Mouse (Mus musculus) cerebellum, adult 2 months (tissue): Measurements from ENCODE around the gene Neu1. TPM values are rescaled to one million over a fixed set of nuclear protein-coding genes. Genes with fewer than 3 reads are reported as not detected.

ENCODE experiments used
- DNase-seq, 2 experiments: peaks; one replicate each; pipeline ENCODE4 v3.0.0; 2021
- H3K27ac ChIP-seq: fragments of 200-500 bp; 2 replicates; pipeline ENCODE4 v1.5.1; 2012; ENCODE audit warnings: low read length, control low read depth, inconsistent platforms; ENCODE audit not compliant: insufficient read depth
- H3K27me3 ChIP-seq: fragments of 200-500 bp; 2 replicates; pipeline ENCODE4 v1.6.1; 2012; ENCODE audit warnings: inconsistent platforms, mild to moderate bottlenecking, low read length, moderate library complexity; ENCODE audit not compliant: control insufficient read depth, insufficient read depth
- H3K4me1 ChIP-seq: fragments of 200-500 bp; 2 replicates; pipeline ENCODE4 v1.6.1; 2011; ENCODE audit warnings: low read length; ENCODE audit not compliant: control insufficient read depth, insufficient read depth
- H3K4me3 ChIP-seq: fragments of 200-500 bp; replicated peaks from 2 replicates; pipeline ENCODE3; 2011; ENCODE audit warnings: mild to moderate bottlenecking, low read depth, low read length, control low read depth; ENCODE audit not compliant: insufficient read depth
- CTCF ChIP-seq: fragments of 200-500 bp; IDR thresholded peaks from 2 replicates; pipeline ENCODE4 v1.5.1; 2011; ENCODE audit warnings: low read depth, mild to moderate bottlenecking, control low read depth, low read length, moderate library complexity, borderline replicate concordance; ENCODE audit not compliant: insufficient read depth
- POLR2A ChIP-seq: fragments of 200-500 bp; IDR thresholded peaks from 2 replicates; pipeline ENCODE4 v1.6.1; 2011; ENCODE audit warnings: low read length, control low read depth, borderline replicate concordance; ENCODE audit not compliant: insufficient read depth
- WGBS: fragments of 180-500 bp; shearing (Covaris S2); methylation state at CpG from one replicate; pipeline ENCODE4 v1.1.7; 2018; 5-methylcytosine and 5-hydroxymethylcytosine counted together
- polyA plus RNA-seq: library from polyadenylated mRNA; depleted of rRNA; stranded (reverse); fragments of >200 nt; gene quantifications from 2 replicates; pipeline ENCODE4 v1.2.3, GENCODE M21; 2012

Gene Neu1
- polyA plus RNA-seq, 1 experiment, result 58.7 TPM

DNA sequence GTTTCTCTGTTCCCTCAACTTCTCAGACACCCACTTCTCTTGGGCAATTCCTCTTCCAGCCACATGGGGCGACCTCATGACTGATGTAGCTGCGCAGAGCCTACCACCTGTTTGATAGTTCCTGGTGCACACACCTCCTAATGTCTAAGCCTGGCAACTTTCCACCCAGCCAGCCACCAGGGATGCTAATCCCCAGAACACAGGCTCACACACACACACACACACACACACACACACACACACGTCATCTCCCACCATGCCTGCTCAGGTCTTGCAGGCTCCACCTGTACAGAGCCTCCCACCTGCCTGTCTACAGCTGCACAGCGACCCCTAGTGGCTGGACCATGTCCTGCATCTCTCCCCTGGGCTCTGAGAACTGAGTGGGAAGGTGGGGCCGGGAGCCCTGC, 19.1 kb upstream of the Neu1 start:
- peak; percentile 85 for TF ChIP-seq CTCF
- no peak for TF ChIP-seq POLR2A
- Histone ChIP-seq H3K4me1 (0 out of 2 replicates have a peak, but pooled peaks cover 4% of the 10 kb centered on the region), H3K27ac (no peak overlapping the region), H3K4me3 (no peak overlapping the region), H3K27me3 (no peaks in the 10 kb centered on the region)
- WGBS, result 33% methylated on average over 5 of the region's 5 CpGs
- peak; percentile 54 to 75 for DNase-seq

DNA sequence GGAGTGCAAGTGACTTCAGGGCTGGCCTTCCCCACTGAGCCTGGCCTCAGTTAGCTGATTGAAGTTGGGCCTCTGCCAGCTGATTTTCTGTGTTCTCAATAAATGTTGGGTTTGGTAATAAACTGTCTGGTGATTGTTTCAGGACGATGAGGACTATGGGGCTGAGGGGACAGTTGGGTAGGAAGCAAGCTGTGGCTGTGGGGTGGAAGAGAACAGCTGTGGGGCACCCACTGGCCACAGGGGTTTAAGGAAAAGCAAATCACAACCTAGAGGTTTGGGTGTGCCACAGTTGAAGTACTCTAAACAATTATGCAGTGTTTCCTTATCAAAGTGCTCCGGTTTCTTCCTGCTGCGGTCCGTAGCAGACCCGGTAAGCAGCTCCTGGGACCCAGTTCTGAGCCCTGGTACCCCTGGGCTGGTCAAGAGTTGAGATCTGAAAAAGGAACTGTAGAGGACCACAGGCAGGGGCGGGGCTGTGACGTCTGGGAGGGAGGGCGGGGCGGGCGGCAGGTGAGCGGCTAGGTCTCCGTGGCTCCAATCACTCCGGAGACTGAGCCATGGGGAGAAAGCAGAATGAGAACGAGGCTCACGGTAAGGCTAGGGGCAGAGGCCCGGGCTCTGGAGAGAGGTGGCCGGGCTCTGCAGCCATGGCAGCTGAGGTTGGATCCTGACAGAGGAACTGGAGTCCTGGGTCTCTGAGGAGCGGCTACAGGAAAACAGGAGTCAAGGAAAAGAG, 17.0 kb upstream of the Neu1 start, which contains the start of gene Slc44a4:
Slc44a4 (plus strand) TSS at position 537 of the 736 bp plus-strand sequence.
- H3K27ac ChIP-seq, result no peak within 1 kb of the TSS
- DNase-seq, result no peak
- H3K4me3 ChIP-seq, result no peak within 1 kb of the TSS
- TF ChIP-seq CTCF (no peak), POLR2A (no peak)
- H3K4me1 ChIP-seq, result 0 out of 2 replicates have a peak, but pooled peaks cover 4% of the 10 kb centered on the region
- H3K27me3 ChIP-seq, result no peaks in the 10 kb centered on the region
- 42% methylated on average over 18 of the region's 18 CpGs for WGBS

DNA sequence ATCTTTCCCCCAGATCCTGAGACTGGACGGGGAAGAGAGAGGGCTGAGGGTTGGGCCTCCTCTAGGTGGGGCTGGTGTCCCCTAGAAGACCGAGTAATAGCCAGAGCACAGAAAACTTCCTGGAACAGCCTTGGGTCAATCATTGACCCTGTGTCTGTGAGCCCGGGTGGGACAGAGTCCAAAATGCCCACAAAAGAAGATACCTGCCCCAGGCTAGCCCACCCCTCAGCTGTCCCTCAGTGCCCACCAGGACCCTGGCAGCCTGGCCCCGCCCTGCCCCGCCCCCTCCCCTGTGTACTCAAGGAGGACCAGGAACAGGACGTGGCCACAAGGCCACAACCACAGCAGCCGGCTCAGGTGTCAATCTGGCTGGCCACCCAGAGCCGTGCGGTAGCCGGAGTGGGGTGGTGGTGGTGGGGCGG, 15.6 kb upstream of the Neu1 start:
- WGBS, result 29% methylated on average over 11 of the region's 11 CpGs
- H3K27me3 ChIP-seq, result no peaks in the 10 kb centered on the region
- DNase-seq, result no peak
- TF ChIP-seq CTCF, result peak; percentile 4; the same call in 1 of the 2 replicates
- no peak for TF ChIP-seq POLR2A
- H3K4me3 ChIP-seq, result no peak overlapping the region
- H3K4me1 ChIP-seq, result 0 out of 2 replicates have a peak, but pooled peaks cover 4% of the 10 kb centered on the region
- H3K27ac ChIP-seq, result no peak overlapping the region

DNA sequence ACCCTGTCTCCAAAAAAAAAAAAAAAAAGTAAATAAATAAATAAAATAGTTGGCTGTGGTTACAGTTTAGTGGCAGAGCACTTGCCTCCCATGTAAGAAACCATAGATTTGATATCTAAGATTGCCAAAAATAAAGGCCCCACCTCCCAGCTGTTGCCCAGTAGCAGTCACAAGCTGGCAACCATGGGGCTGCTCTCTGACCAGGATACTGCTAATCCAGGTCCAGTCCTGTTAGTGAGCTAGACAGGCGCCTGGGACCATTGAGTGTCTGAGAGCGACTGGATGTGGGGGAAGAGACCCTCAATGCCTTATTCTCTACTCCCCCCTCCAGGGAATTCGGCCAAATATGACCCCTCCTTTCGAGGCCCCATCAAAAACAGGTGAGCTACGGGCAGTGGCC, 14.7 kb upstream of the Neu1 start:
- no peak for TF ChIP-seq CTCF
- H3K4me1 ChIP-seq, result no peaks in the 10 kb centered on the region
- no peak overlapping the region for H3K4me3 ChIP-seq
- 78% methylated on average over 5 of the region's 5 CpGs for WGBS
- no peak for DNase-seq
- H3K27ac ChIP-seq, result no peak overlapping the region
- H3K27me3 ChIP-seq, result no peaks in the 10 kb centered on the region

DNA sequence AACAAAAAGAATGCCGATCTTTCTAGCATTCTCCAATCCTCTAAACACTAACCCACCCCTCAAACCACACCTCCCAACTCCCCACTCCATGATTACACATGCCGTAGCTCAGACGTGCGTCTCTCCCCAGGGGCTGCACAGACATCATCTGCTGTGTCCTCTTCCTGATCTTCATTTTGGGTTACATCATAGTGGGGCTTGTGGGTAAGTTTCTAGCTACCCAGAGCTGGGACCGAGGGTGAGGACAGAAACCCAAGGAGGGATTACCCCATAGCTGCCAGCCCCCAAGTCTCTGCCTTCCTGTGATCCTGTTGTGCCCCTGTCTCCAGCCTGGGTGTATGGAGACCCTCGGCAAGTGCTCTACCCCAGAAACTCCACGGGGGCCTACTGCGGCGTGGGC, 13.9 kb upstream of the Neu1 start:
- H3K4me3 ChIP-seq, result no peak overlapping the region
- no peak for DNase-seq
- TF ChIP-seq POLR2A (no peak), CTCF (no peak)
- no peaks in the 10 kb centered on the region for H3K27me3 ChIP-seq
- 67% methylated on average over 9 of the region's 9 CpGs for WGBS
- no peaks in the 10 kb centered on the region for H3K4me1 ChIP-seq
- no peak overlapping the region for H3K27ac ChIP-seq

DNA sequence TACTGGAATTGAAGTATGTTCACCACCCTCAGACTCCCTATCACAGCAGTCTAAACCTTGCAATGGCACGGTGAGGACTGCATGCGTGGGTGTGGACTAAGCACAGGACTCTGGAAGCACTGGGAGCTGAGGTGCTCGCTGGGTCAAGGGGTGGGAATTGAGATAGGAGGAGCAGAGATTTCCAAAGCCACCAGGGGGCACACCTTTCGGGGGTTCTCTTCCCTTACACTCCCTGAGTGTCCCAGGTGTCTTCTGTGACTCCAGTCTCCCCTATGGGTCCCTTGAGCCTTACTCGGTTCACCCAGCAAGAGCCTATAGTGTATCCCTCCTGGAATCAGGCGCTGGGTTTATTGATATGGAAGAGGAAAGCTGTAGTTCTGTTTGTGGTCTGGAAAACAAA, 8.1 kb upstream of the Neu1 start:
- Histone ChIP-seq H3K4me3 (no peak overlapping the region), H3K27me3 (no peaks in the 10 kb centered on the region), H3K4me1 (no peaks in the 10 kb centered on the region), H3K27ac (no peak overlapping the region)
- DNase-seq, result no peak
- 47% methylated on average over 6 of the region's 6 CpGs for WGBS
- TF ChIP-seq POLR2A (no peak), CTCF (no peak)

DNA sequence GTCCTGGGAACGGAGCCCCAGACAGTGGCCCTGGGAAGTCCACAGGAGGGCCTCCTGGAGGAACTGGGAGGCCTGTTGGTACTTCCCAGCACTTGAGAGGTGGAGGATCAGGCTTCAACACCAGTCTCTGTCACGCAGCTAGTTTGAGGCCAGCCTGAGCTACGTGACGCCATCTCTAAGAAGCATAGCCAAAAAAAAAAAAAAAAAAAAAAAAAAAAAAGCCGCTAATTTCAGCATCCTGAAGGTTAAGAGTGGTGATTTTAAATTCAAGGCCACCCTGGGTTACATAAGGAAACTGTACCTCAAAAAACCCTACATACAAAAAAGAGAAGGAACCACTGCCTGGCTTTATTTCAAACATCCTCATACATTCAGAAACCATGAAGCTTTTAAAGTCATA, 6.8 kb upstream of the Neu1 start:
- Histone ChIP-seq H3K4me1 (no peaks in the 10 kb centered on the region), H3K27me3 (no peaks in the 10 kb centered on the region), H3K4me3 (no peak overlapping the region), H3K27ac (no peak overlapping the region)
- TF ChIP-seq POLR2A, result no peak
- TF ChIP-seq CTCF, result no peak
- 57% methylated on average over 5 of the region's 5 CpGs for WGBS
- no peak for DNase-seq

DNA sequence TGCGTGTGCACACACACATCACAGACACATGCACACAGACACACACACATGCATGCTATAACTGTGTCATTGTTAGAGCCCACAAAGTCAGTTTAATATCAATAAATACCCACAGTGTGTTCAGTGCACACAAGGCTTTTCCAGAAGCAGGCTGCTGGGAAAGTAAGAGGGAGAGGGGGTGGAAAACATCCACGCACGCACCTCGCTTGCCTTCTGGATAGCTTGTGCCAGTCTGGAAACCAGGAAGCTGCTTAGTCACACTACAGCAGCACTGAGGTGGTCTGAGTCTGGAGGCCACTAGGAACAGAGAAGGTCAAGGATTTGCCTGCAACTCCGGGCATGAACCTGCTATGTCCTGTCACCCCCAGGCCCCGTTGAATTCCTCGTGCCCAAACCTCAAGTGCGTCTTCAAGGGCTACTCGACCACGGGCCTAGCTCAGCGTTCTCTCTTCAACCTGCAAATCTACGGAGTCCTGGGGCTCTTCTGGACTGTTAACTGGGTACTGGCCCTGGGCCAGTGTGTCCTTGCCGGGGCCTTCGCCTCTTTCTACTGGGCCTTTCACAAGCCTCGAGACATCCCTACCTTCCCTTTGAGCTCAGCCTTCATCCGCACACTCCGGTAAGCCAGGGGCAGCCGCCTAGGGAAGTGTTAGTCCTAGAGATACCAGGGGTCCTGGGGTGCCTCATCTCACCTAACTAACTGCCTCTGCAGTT, 3.6 kb upstream of the Neu1 start:
- Histone ChIP-seq H3K4me3 (no peak overlapping the region), H3K27ac (no peak overlapping the region), H3K27me3 (no peaks in the 10 kb centered on the region), H3K4me1 (no peaks in the 10 kb centered on the region; the same call in 1 of the 2 replicates)
- no peak for DNase-seq
- TF ChIP-seq POLR2A (no peak), CTCF (no peak)
- 77% methylated on average over 18 of the region's 18 CpGs for WGBS
